Mouse (Mus musculus) G1E (cell line): ENCODE data around the gene Dek. TPM values are rescaled to one million over a fixed set of nuclear protein-coding genes. Genes with fewer than 3 reads are reported as not detected.

Experiments
- ATAC-seq: 2 replicates; pipeline ENCODE4 v1.8.0; 2016; ENCODE audit warnings: mild to moderate bottlenecking; ENCODE audit not compliant: insufficient number of reproducible peaks, poor library complexity, low FRiP score, severe bottlenecking; ENCODE audit errors: extremely low read depth
- DNase-seq: peaks from one replicate; pipeline ENCODE4 v3.0.0; 2012; ENCODE audit warnings: low spot score
- H3K27me3 ChIP-seq: 2 replicates; pipeline ENCODE4 v1.6.1; 2012; ENCODE audit warnings: mild to moderate bottlenecking, low read length, inconsistent platforms; ENCODE audit not compliant: insufficient read depth
- H3K36me3 ChIP-seq: replicated peaks from 2 replicates; pipeline ENCODE3; 2012; ENCODE audit warnings: mild to moderate bottlenecking, inconsistent platforms
- H3K4me1 ChIP-seq: 2 replicates; pipeline ENCODE4 v1.6.1; 2012; ENCODE audit warnings: low read depth, low read length, inconsistent platforms, mixed read lengths; ENCODE audit not compliant: insufficient read depth
- H3K4me3 ChIP-seq: 2 replicates; pipeline ENCODE4 v1.5.1; 2012; ENCODE audit warnings: low read depth, mild to moderate bottlenecking, inconsistent platforms, low read length, moderate library complexity, mixed read lengths
- H3K9me3 ChIP-seq: replicated peaks from 2 replicates; pipeline ENCODE4 v1.6.1; 2012; ENCODE audit warnings: inconsistent platforms
- CTCF ChIP-seq: IDR thresholded peaks from 2 replicates; pipeline ENCODE4 v1.5.1; 2012; ENCODE audit warnings: low read depth, low read length, inconsistent platforms, mixed read lengths
- GATA1 ChIP-seq: IDR thresholded peaks from 2 replicates; pipeline ENCODE4 v1.6.1; 2012; ENCODE audit warnings: borderline replicate concordance, low read length, inconsistent platforms, mixed read lengths
- GATA2 ChIP-seq: IDR thresholded peaks from 2 replicates; pipeline ENCODE4 v1.6.1; 2012; ENCODE audit warnings: low read depth, low read length, inconsistent platforms, borderline replicate concordance
- POLR2AphosphoS5 ChIP-seq: IDR thresholded peaks from 2 replicates; pipeline ENCODE4 v1.6.1; 2012; ENCODE audit warnings: low read depth, low read length, inconsistent platforms; ENCODE audit not compliant: insufficient replicate concordance
- TAL1 ChIP-seq: conservative IDR thresholded peaks from 2 replicates; pipeline ENCODE4 v1.6.1; 2012; ENCODE audit warnings: low read depth, low read length, inconsistent platforms, mixed read lengths
- polyA plus RNA-seq: library from polyadenylated mRNA; stranded (reverse); fragments of >175 nt; gene quantifications from 2 replicates; pipeline ENCODE4 v1.2.3, GENCODE M21; 2012
- total RNA-seq, 2 experiments: library from RNA; stranded (forward) in 1 of 2; stranded (reverse) in 1 of 2; fragments of 200-1000 nt in 1 of 2; fragments of >200 nt in 1 of 2; fragmentation: Nextera tagmentation in 1 of 2; gene quantifications; 2 replicates each; pipeline ENCODE4 v1.2.3; 2014 to 2017

Gene Dek
- total and polyA plus RNA-seq, 3 experiments: 385 to 968 (median 495) TPM

- Histone ChIP-seq H3K4me1 (no peaks in the 10 kb centered on the region), H3K27me3 (no peaks in the 10 kb centered on the region), H3K9me3 (no peaks in the 10 kb centered on the region), H3K4me3 (no peak overlapping the region), H3K36me3 (peaks cover 82% of the 10 kb centered on the region)
- DNase-seq (no peak), ATAC-seq (no peak)
- TF ChIP-seq CTCF (no peak), GATA2 (no peak), TAL1 (no peak), POLR2AphosphoS5 (no peak), GATA1 (no peak)
Measured at GRCm38 (mm10) chr13:47070329-47071080, 35.5 kb downstream of the Dek start.

GRCm38 (mm10) chr13:47067001-47067400 lies 39.0 kb downstream of the Dek start:
- ATAC-seq (no peak), DNase-seq (no peak)
- Histone ChIP-seq H3K9me3 (no peaks in the 10 kb centered on the region), H3K27me3 (no peaks in the 10 kb centered on the region), H3K36me3 (peaks cover 76% of the 10 kb centered on the region), H3K4me3 (no peak overlapping the region), H3K4me1 (no peaks in the 10 kb centered on the region)
- TF ChIP-seq TAL1: no peak
- TF ChIP-seq POLR2AphosphoS5: no peak

- no peaks in the 10 kb centered on the region for H3K4me1 ChIP-seq
- peaks cover 75% of the 10 kb centered on the region for H3K36me3 ChIP-seq
- ATAC-seq: no peak
- no peak overlapping the region for H3K4me3 ChIP-seq
- no peak for TF ChIP-seq TAL1
- TF ChIP-seq CTCF: no peak
- no peak for TF ChIP-seq GATA2
- no peak for TF ChIP-seq GATA1
- H3K27me3 ChIP-seq: no peaks in the 10 kb centered on the region
- no peak for DNase-seq
- no peaks in the 10 kb centered on the region for H3K9me3 ChIP-seq
Measured at GRCm38 (mm10) chr13:47066516-47066915, 39.5 kb downstream of the Dek start.

GRCm38 (mm10) chr13:47063985-47064760 lies 41.8 kb downstream of the Dek start:
- no peak overlapping the region for H3K4me3 ChIP-seq
- ATAC-seq: no peak
- no peaks in the 10 kb centered on the region for H3K4me1 ChIP-seq
- DNase-seq: no peak
- H3K36me3 ChIP-seq: peaks cover 78% of the 10 kb centered on the region
- H3K27me3 ChIP-seq: no peaks in the 10 kb centered on the region
- H3K9me3 ChIP-seq: no peaks in the 10 kb centered on the region
- no peak for TF ChIP-seq TAL1
- no peak for TF ChIP-seq GATA2
- no peak for TF ChIP-seq POLR2AphosphoS5
- TF ChIP-seq CTCF: no peak
- TF ChIP-seq GATA1: no peak

- Histone ChIP-seq H3K4me3 (no peak overlapping the region), H3K4me1 (no peaks in the 10 kb centered on the region), H3K36me3 (peaks cover 79% of the 10 kb centered on the region), H3K27me3 (no peaks in the 10 kb centered on the region), H3K9me3 (no peaks in the 10 kb centered on the region)
- no peak for DNase-seq
- TF ChIP-seq GATA1: no peak
- TF ChIP-seq TAL1: no peak
- no peak for TF ChIP-seq GATA2
- no peak for TF ChIP-seq POLR2AphosphoS5
- no peak for TF ChIP-seq CTCF
- ATAC-seq: no peak
Measured at GRCm38 (mm10) chr13:47062756-47063155, 43.2 kb downstream of the Dek start.

- Histone ChIP-seq H3K4me1 (no peaks in the 10 kb centered on the region), H3K9me3 (no peaks in the 10 kb centered on the region), H3K27me3 (no peaks in the 10 kb centered on the region), H3K36me3 (peaks cover 74% of the 10 kb centered on the region), H3K4me3 (no peak overlapping the region)
- TF ChIP-seq GATA2: no peak
- TF ChIP-seq GATA1: no peak
- TF ChIP-seq POLR2AphosphoS5: no peak
- TF ChIP-seq TAL1: no peak
- no peak for TF ChIP-seq CTCF
- ATAC-seq: no peak
- DNase-seq: no peak
Measured at GRCm38 (mm10) chr13:47056781-47057180, 49.2 kb downstream of the Dek start.
